Mouse (Mus musculus) forebrain, embryonic 14.5 days (tissue): ENCODE data around the gene Ephb2. TPM values are rescaled to one million over a fixed set of nuclear protein-coding genes. Genes with fewer than 3 reads are reported as not detected.
A peak's percentile ranks its signal among the peaks of the same experiment; 100 is the strongest.

ENCODE experiments used
- ATAC-seq: fragments of 200-750 bp; cut with Nextera tagmentation; 2 replicates; pipeline ENCODE4 v1.8.0; 2017; ENCODE audit warnings: mild to moderate bottlenecking, moderate library complexity
- DNase-seq: peaks from one replicate; pipeline ENCODE4 v3.0.0-alpha.2; 2015; ENCODE audit warnings: low spot score
- H3K27ac ChIP-seq: fragments of 300-500 bp; sonication (generic); 2 replicates; pipeline ENCODE4 v1.5.1; 2014; ENCODE audit warnings: low read depth, mild to moderate bottlenecking, control low read depth, low read length, moderate library complexity
- H3K27me3 ChIP-seq: fragments of 300-500 bp; sonication (generic); replicated peaks from 2 replicates; pipeline ENCODE4 v1.6.1; 2014; ENCODE audit warnings: low read length, control low read depth, mixed read lengths; ENCODE audit not compliant: control insufficient read depth, insufficient read depth
- H3K36me3 ChIP-seq: fragments of 300-500 bp; sonication (generic); 2 replicates; pipeline ENCODE4 v1.6.1; 2014; ENCODE audit warnings: low read length, control low read depth; ENCODE audit not compliant: control insufficient read depth, insufficient read depth
- H3K4me1 ChIP-seq: fragments of 300-500 bp; sonication (generic); 2 replicates; pipeline ENCODE4 v1.6.1; 2014; ENCODE audit warnings: antibody characterized with exemption, low read length, control low read depth; ENCODE audit not compliant: control insufficient read depth, insufficient read depth
- H3K4me2 ChIP-seq: fragments of 300-500 bp; sonication (generic); 2 replicates; pipeline ENCODE4 v1.6.1; 2014; ENCODE audit warnings: mild to moderate bottlenecking, control low read depth, low read length
- H3K4me3 ChIP-seq: fragments of 300-500 bp; sonication (generic); 2 replicates; pipeline ENCODE4 v1.5.1; 2014; ENCODE audit warnings: low read depth, low read length, control low read depth
- H3K9ac ChIP-seq: fragments of 300-500 bp; sonication (generic); 2 replicates; pipeline ENCODE4 v1.6.1; 2014; ENCODE audit warnings: mild to moderate bottlenecking, low read length, control low read depth, moderate library complexity
- H3K9me3 ChIP-seq: fragments of 300-500 bp; sonication (generic); replicated peaks from 2 replicates; pipeline ENCODE4 v1.6.1; 2016; ENCODE audit warnings: low read length, control low read depth, mixed read lengths; ENCODE audit not compliant: control insufficient read depth
- WGBS: fragments of 180-500 bp; shearing (Covaris S2); extraction: QIAGEN DNeasy Blood & Tissue Kit; methylation state at CpG from one replicate; pipeline ENCODE4 v1.1.7; 2014; 5-methylcytosine and 5-hydroxymethylcytosine counted together
- polyA plus RNA-seq: library from polyadenylated mRNA; unstranded; fragments of >200 nt; fragmentation: Nextera tagmentation; extraction: Ambion mirVana; gene quantifications from 2 replicates; pipeline ENCODE4 v1.2.1, GENCODE M21; 2014

The Ephb2 gene
- polyA plus RNA-seq, 1 experiment from 2014 or later: 9.3 TPM

- no peaks in the 10 kb centered on the region for H3K9me3 ChIP-seq
- H3K9ac ChIP-seq: no peak overlapping the region
- DNase-seq (peak; percentile 78), ATAC-seq (no peak)
- peaks cover 26% of the 10 kb centered on the region for H3K4me1 ChIP-seq
- H3K4me3 ChIP-seq: no peak overlapping the region
- H3K27me3 ChIP-seq: no peaks in the 10 kb centered on the region
- WGBS: 4% methylated on average over 15 of the region's 15 CpGs
- H3K27ac ChIP-seq: peak overlapping the region; percentile 0; the same call in 1 of the 2 replicates
- no peaks in the 10 kb centered on the region for H3K36me3 ChIP-seq
- H3K4me2 ChIP-seq: no peak overlapping the region
Observed at GRCm38 (mm10) chr4:136864751-136865470, 29.1 kb upstream of the Ephb2 start.

DNA sequence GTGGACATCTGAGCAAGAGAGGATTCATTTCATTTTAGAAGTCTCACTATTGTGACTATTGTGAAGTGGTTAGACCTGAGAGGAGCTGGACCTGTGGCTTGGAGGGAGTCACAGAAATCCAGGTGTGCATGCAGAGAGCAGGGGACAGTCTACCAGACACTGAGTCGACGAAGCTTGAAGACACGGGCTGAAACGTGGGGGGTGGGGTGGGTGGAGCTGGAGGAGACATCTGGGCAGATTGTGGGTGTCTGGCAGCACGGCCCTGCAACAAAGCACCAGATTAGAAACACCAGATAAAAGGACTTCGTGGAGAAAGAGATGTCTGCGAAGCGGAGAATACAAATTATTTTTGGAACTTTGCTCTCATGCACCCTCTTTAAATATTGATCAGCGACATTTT is 27.7 kb upstream of the Ephb2 start:
- no peak overlapping the region for H3K9ac ChIP-seq
- H3K36me3 ChIP-seq: no peaks in the 10 kb centered on the region
- no peak overlapping the region for H3K27ac ChIP-seq
- no peaks in the 10 kb centered on the region for H3K27me3 ChIP-seq
- no peaks in the 10 kb centered on the region for H3K9me3 ChIP-seq
- ATAC-seq (no peak), DNase-seq (no peak)
- peaks cover 26% of the 10 kb centered on the region for H3K4me1 ChIP-seq
- H3K4me2 ChIP-seq: no peak overlapping the region
- H3K4me3 ChIP-seq: no peak overlapping the region
- WGBS: 49% methylated on average over 9 of the region's 9 CpGs

- WGBS: 88% methylated on average over 2 of the region's 2 CpGs
- H3K27ac ChIP-seq: peak overlapping the region; percentile 77; the same call in 1 of the 2 replicates
- no peaks in the 10 kb centered on the region for H3K36me3 ChIP-seq
- ATAC-seq: no peak
- no peak for DNase-seq
- H3K9me3 ChIP-seq: no peaks in the 10 kb centered on the region
- no peaks in the 10 kb centered on the region for H3K27me3 ChIP-seq
- H3K9ac ChIP-seq: no peak overlapping the region
- H3K4me1 ChIP-seq: peaks cover 23% of the 10 kb centered on the region
- H3K4me3 ChIP-seq: no peak overlapping the region
- H3K4me2 ChIP-seq: no peak overlapping the region
Observed at GRCm38 (mm10) chr4:136862411-136862810, 26.6 kb upstream of the Ephb2 start.

GRCm38 (mm10) chr4:136861806-136862205 is 26.0 kb upstream of the Ephb2 start:
- Histone ChIP-seq H3K4me3 (no peak overlapping the region), H3K4me2 (peak overlapping the region; percentile 20; the same call in 1 of the 2 replicates), H3K27ac (peak overlapping the region; percentile 77), H3K9ac (peak overlapping the region; percentile 17; the same call in 1 of the 2 replicates), H3K27me3 (no peaks in the 10 kb centered on the region), H3K9me3 (no peaks in the 10 kb centered on the region), H3K4me1 (peaks cover 23% of the 10 kb centered on the region), H3K36me3 (no peaks in the 10 kb centered on the region)
- DNase-seq (peak; percentile 63), ATAC-seq (peak; percentile 71)
- under 1% methylated on average over 17 of the region's 17 CpGs for WGBS

DNA sequence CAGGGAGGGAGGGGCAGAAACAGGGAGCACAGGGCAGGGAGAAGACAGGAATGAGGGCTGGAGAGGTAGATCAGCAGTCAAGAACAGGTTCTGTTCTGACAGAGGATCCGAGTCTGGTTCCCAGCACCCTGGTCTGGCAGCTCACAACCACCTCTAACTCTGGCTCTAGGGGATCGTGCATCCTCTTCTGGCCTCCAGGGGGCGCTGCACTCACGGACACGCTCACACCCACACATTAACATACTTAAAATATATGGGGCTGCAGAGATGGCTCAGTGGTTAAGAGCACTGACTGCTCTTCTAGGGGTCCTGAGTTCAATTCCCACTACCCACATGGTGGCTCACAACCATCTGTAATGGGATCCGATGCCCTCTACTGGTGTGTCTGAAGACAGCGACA is 24.2 kb upstream of the Ephb2 start:
- H3K4me2 ChIP-seq: no peak overlapping the region
- H3K9ac ChIP-seq: no peak overlapping the region
- H3K27me3 ChIP-seq: no peaks in the 10 kb centered on the region
- no peak overlapping the region for H3K27ac ChIP-seq
- DNase-seq: no peak
- no peaks in the 10 kb centered on the region for H3K36me3 ChIP-seq
- H3K9me3 ChIP-seq: no peaks in the 10 kb centered on the region
- no peak overlapping the region for H3K4me3 ChIP-seq
- no peak for ATAC-seq
- WGBS: 90% methylated on average over 7 of the region's 7 CpGs
- peaks cover 20% of the 10 kb centered on the region for H3K4me1 ChIP-seq

GRCm38 (mm10) chr4:136855081-136855480 is 19.3 kb upstream of the Ephb2 start:
- WGBS: 30% methylated on average over 6 of the region's 6 CpGs
- Histone ChIP-seq H3K27me3 (no peaks in the 10 kb centered on the region), H3K4me3 (no peak overlapping the region), H3K9ac (no peak overlapping the region), H3K9me3 (no peaks in the 10 kb centered on the region), H3K36me3 (no peaks in the 10 kb centered on the region), H3K4me1 (no peaks in the 10 kb centered on the region), H3K4me2 (no peak overlapping the region), H3K27ac (no peak overlapping the region)
- DNase-seq: no peak
- ATAC-seq: no peak

DNA sequence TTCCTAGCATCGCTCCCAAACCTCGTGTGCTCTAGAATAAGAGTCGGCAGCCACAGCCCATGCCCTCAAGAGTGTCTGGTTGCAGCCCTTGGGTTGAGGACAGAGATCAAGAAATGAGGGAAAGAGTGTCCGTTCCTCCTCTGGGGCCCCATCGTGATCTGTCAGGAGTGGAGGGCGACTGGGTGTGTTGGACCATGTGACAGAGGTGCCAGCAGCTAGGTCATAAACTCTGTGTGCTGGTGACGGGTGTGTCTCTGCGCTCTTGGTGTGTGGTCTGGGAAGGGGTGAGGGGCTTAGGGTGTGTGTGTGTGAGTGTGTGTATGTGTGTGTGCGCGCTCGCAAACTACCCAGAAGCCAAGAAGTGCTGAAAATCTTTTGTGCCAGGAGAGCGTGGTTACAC is 17.2 kb upstream of the Ephb2 start:
- H3K36me3 ChIP-seq: no peaks in the 10 kb centered on the region
- no peaks in the 10 kb centered on the region for H3K9me3 ChIP-seq
- H3K4me3 ChIP-seq: no peak overlapping the region
- DNase-seq (no peak), ATAC-seq (no peak)
- 93% methylated on average over 12 of the region's 12 CpGs for WGBS
- no peaks in the 10 kb centered on the region for H3K27me3 ChIP-seq
- H3K4me1 ChIP-seq: no peaks in the 10 kb centered on the region
- H3K9ac ChIP-seq: no peak overlapping the region
- H3K4me2 ChIP-seq: no peak overlapping the region
- no peak overlapping the region for H3K27ac ChIP-seq

- Histone ChIP-seq H3K4me2 (no peak overlapping the region), H3K9me3 (no peaks in the 10 kb centered on the region), H3K27me3 (no peaks in the 10 kb centered on the region), H3K9ac (no peak overlapping the region), H3K36me3 (no peaks in the 10 kb centered on the region), H3K4me1 (no peaks in the 10 kb centered on the region), H3K4me3 (no peak overlapping the region), H3K27ac (no peak overlapping the region)
- WGBS: 83% methylated on average over 5 of the region's 5 CpGs
- ATAC-seq (no peak), DNase-seq (no peak)
Observed at GRCm38 (mm10) chr4:136852119-136852518, 16.3 kb upstream of the Ephb2 start.

GRCm38 (mm10) chr4:136848565-136848964 is 12.8 kb upstream of the Ephb2 start:
- Histone ChIP-seq H3K27ac (no peak overlapping the region), H3K27me3 (no peaks in the 10 kb centered on the region), H3K4me2 (no peak overlapping the region), H3K4me3 (no peak overlapping the region), H3K4me1 (peaks cover 7% of the 10 kb centered on the region), H3K36me3 (no peaks in the 10 kb centered on the region), H3K9me3 (no peaks in the 10 kb centered on the region), H3K9ac (no peak overlapping the region)
- WGBS: 83% methylated on average over 4 of the region's 4 CpGs
- DNase-seq: no peak
- ATAC-seq: no peak
